Mouse (Mus musculus): ENCODE results near the gene Rcor1. TPM values are rescaled to one million over a fixed set of nuclear protein-coding genes. Genes with fewer than 3 reads are reported as not detected.
A peak's percentile ranks its signal among the peaks of the same experiment; 100 is the strongest.

Gene Rcor1
- polyA plus RNA-seq, 1 experiment from 2014 or later = 10.4 TPM

DNA sequence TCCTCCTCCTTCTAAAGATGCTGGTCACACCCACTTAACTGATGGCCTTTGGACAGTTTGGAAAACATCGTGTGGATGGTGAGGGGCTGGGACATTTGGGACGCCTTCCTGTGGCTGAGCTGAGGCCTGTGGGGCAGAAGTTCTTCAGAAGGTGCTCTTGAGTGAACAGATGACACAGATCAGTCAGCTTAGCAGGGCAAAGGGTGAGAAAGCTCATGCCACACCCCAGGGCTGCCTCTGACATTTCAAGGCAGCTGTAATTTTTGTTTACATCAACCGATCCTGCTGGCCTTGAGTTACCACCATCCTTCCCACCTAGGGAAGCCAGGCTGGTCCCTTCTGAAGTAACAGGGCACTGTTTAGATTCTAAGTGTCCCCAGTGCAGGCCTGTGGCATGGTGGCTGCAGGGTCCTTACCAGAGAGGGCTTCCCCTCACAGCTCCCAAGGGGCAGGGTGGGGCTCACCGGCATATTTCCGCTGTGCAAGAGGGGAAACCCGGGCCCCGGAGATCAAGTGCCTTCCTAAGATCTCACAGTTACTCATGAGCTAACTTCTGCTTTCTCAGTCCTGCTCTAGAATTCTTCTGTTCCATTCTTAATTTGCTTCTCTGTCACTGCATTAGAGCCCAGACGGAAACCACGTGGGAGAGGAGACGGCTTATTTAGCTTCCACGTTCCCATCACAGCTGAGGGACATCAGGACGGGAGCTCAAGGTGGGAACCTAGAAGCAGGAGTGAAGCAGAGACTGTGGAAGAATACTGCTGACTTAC lies 120.7 kb downstream of the Rcor1 start:
- no peak for DNase-seq (ENCODE audit: low spot score, missing footprints)
- Histone ChIP-seq H3K27me3 (ENCODE audit: control insufficient read depth, insufficient read depth, low read length) (no peaks in the 10 kb centered on the region), H3K36me3 (ENCODE audit: control insufficient read depth, insufficient read depth, low read length) (no peaks in the 10 kb centered on the region), H3K4me1 (ENCODE audit: control insufficient read depth, insufficient read depth, low read length) (peaks cover 18% of the 10 kb centered on the region), H3K9me3 (ENCODE audit: control insufficient read depth, low read length) (no peaks in the 10 kb centered on the region), H3K9ac (ENCODE audit: low read length) (no peak overlapping the region), H3K27ac (ENCODE audit: low read depth, low read length) (no peak overlapping the region), H3K4me3 (ENCODE audit: low read depth, low read length) (no peak overlapping the region), H3K4me2 (no peak overlapping the region)
- WGBS = 77% methylated on average over 12 of the region's 12 CpGs
- no peak for ATAC-seq (ENCODE audit: low FRiP score)

DNA sequence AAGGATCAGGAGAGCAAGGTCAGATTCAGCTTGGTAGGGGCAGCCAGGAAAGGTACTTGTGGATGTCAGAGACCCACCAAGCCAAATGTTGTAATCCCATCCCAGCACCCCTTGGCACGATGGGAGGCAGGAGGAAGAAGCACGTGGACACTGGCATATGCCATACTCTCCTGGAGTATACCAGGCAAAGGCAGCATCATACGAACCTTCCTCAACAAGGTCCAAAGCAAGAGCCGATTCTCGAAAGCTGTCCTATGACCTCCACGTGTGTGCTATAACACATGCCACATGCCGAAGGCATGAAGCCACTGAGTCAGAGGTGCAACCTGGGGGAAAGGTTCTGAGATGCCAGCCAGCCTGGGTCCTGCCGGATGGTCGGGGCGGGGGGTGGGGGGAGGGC lies 121.7 kb downstream of the Rcor1 start:
- no peaks in the 10 kb centered on the region for H3K27me3 ChIP-seq (ENCODE audit: control insufficient read depth, insufficient read depth, low read length)
- no peaks in the 10 kb centered on the region for H3K36me3 ChIP-seq (ENCODE audit: control insufficient read depth, insufficient read depth, low read length)
- H3K27ac ChIP-seq (ENCODE audit: low read depth, low read length) = no peak overlapping the region
- no peak overlapping the region for H3K4me2 ChIP-seq
- DNase-seq (ENCODE audit: low spot score, missing footprints) (no peak), ATAC-seq (ENCODE audit: low FRiP score) (no peak)
- no peaks in the 10 kb centered on the region for H3K9me3 ChIP-seq (ENCODE audit: control insufficient read depth, low read length)
- H3K4me3 ChIP-seq (ENCODE audit: low read depth, low read length) = no peak overlapping the region
- peaks cover 24% of the 10 kb centered on the region for H3K4me1 ChIP-seq (ENCODE audit: control insufficient read depth, insufficient read depth, low read length)
- no peak overlapping the region for H3K9ac ChIP-seq (ENCODE audit: low read length)
- WGBS = 93% methylated on average over 10 of the region's 10 CpGs

DNA sequence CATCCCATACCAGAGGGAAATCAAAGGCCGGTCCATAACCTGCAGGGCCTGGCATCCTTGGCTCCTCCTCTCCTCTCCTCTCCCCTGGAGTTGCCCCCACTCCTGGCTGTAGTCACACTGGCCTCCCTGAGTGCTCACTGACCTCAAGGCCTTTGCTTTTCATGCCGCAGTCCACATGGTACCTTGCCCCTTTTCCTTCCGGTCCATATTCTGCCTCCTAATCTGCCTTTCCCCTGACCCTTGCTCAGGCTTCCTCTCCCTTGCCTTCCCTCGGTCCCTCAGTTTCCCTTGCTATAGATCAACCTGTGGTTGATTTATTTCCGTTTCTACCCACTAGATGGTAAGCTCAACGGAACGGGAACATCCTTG lies 122.8 kb downstream of the Rcor1 start:
- Histone ChIP-seq H3K4me2 (peak overlapping the region; percentile 38), H3K36me3 (ENCODE audit: control insufficient read depth, insufficient read depth, low read length) (no peaks in the 10 kb centered on the region), H3K4me3 (ENCODE audit: low read depth, low read length) (no peak overlapping the region), H3K4me1 (ENCODE audit: control insufficient read depth, insufficient read depth, low read length) (peaks cover 25% of the 10 kb centered on the region), H3K27me3 (ENCODE audit: control insufficient read depth, insufficient read depth, low read length) (no peaks in the 10 kb centered on the region), H3K9ac (ENCODE audit: low read length) (peak overlapping the region; percentile 45), H3K9me3 (ENCODE audit: control insufficient read depth, low read length) (no peaks in the 10 kb centered on the region), H3K27ac (ENCODE audit: low read depth, low read length) (peak overlapping the region; percentile 63)
- no peak for ATAC-seq (ENCODE audit: low FRiP score)
- no peak for DNase-seq (ENCODE audit: low spot score, missing footprints)
- 38% methylated on average over 7 of the region's 7 CpGs for WGBS

DNA sequence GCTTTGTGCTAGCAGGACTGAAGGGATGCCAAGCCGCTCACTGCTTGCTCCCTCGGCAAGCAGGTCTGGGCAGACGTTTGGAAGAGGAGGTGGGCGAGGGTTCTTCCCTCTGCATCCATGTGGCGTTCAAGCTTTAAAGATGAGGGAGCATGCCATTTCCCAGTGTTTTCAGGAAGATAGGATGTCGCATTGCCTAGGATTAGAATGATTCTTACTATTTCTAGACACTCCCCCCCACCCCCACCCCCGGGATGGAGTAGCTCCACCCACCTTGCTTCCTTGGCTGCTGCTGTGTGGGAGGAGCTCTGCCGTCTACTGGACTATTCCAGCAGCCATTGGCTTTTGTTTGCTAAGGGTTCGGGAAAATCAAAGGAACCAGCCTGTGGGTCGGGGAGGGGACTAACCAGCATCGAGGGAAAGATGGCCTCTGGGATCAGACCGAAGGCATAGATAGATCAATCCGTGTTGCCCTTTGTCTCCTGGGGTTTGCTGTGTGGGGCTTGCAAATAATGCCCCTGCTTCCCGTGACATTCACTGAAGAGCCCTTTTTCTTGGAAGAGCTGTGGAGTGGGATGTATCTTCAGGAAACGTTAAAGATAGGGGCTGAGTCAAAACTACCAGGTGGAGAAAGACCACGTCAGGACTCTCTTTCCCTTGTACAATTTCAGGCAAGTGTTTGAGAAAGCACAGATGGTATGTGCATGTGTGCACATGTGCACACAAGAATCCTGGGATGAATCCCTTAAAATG lies 123.3 kb downstream of the Rcor1 start:
- Histone ChIP-seq H3K9me3 (ENCODE audit: control insufficient read depth, low read length) (no peaks in the 10 kb centered on the region), H3K27me3 (ENCODE audit: control insufficient read depth, insufficient read depth, low read length) (no peaks in the 10 kb centered on the region), H3K4me2 (peak overlapping the region; percentile 38), H3K9ac (ENCODE audit: low read length) (peak overlapping the region; percentile 58), H3K4me3 (ENCODE audit: low read depth, low read length) (peak overlapping the region; percentile 8; the same call in 1 of the 2 replicates), H3K4me1 (ENCODE audit: control insufficient read depth, insufficient read depth, low read length) (peaks cover 25% of the 10 kb centered on the region), H3K36me3 (ENCODE audit: control insufficient read depth, insufficient read depth, low read length) (no peaks in the 10 kb centered on the region), H3K27ac (ENCODE audit: low read depth, low read length) (peak overlapping the region; percentile 63)
- DNase-seq (ENCODE audit: low spot score, missing footprints) (peak; percentile 94), ATAC-seq (ENCODE audit: low FRiP score) (peak; percentile 20; the same call in 1 of the 2 replicates)
- 11% methylated on average over 16 of the region's 16 CpGs for WGBS

DNA sequence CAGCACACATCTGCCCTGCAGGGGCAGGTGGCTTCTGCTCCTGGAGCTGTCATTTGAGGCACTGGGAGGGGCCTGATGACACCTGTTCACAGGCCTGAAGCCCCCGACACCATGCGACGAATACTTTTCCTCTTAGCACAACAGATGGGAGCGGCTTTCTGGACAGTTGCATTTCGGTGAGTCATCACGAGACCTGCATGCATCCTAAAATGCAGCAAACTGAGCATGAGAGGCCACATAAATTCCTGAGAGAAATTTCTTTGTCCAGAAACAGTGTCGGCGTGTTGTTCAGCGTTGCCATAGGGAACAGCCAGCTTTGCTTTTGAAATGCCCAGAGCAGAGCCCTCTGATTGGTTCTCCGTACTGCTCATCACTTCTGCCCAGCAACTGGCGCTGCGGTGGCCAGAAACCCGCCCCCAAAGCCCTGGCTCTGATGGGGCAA lies 125.2 kb downstream of the Rcor1 start:
- ATAC-seq (ENCODE audit: low FRiP score) (peak; percentile 88), DNase-seq (ENCODE audit: low spot score, missing footprints) (peak; percentile 98)
- Histone ChIP-seq H3K27me3 (ENCODE audit: control insufficient read depth, insufficient read depth, low read length) (no peaks in the 10 kb centered on the region), H3K4me2 (peak overlapping the region; percentile 39), H3K27ac (ENCODE audit: low read depth, low read length) (peak overlapping the region; percentile 75), H3K9me3 (ENCODE audit: control insufficient read depth, low read length) (no peaks in the 10 kb centered on the region), H3K4me1 (ENCODE audit: control insufficient read depth, insufficient read depth, low read length) (peaks cover 35% of the 10 kb centered on the region), H3K36me3 (ENCODE audit: control insufficient read depth, insufficient read depth, low read length) (no peaks in the 10 kb centered on the region), H3K9ac (ENCODE audit: low read length) (peak overlapping the region; percentile 39), H3K4me3 (ENCODE audit: low read depth, low read length) (peak overlapping the region; percentile 5; the same call in 1 of the 2 replicates)
- 4% methylated on average over 13 of the region's 13 CpGs for WGBS

DNA sequence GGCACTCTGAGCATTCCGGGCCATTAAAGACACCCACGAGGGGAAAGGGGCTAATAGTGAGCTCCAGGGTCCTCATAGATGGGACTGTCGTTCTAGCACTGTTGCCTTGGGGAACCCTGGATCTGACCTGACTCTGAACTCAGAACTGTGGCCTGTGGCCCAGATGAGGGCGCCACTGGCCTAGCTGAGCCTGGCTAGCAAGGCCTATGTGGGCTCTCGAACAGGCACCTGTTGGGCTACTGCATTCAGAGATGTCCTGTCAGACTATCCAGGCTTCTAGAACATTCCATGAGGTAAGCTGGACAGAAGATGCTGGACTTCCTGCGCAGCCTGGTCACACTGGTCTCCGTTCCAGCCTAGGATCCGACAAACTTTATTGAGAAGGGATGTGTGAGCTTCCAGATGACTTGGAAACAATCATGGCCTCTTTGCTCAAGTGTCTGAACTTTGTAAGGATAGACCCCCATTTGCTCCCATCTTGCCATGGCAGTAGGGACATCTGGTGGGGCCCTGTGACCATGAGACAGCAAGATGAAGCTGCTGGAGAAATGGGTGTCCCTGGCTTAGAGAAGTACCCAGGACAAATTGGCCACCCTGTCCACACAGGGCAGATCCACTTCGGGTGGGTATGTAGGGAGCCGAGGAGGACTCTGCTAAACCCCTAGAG lies 126.1 kb downstream of the Rcor1 start:
- peak overlapping the region; percentile 76 for H3K27ac ChIP-seq (ENCODE audit: low read depth, low read length)
- H3K4me1 ChIP-seq (ENCODE audit: control insufficient read depth, insufficient read depth, low read length) = peaks cover 35% of the 10 kb centered on the region
- no peaks in the 10 kb centered on the region for H3K27me3 ChIP-seq (ENCODE audit: control insufficient read depth, insufficient read depth, low read length)
- ATAC-seq (ENCODE audit: low FRiP score) (peak; percentile 20), DNase-seq (ENCODE audit: low spot score, missing footprints) (peak; percentile 93)
- peak overlapping the region; percentile 83; the same call in 1 of the 2 replicates for H3K4me3 ChIP-seq (ENCODE audit: low read depth, low read length)
- H3K36me3 ChIP-seq (ENCODE audit: control insufficient read depth, insufficient read depth, low read length) = no peaks in the 10 kb centered on the region
- WGBS = 69% methylated on average over 10 of the region's 10 CpGs
- H3K4me2 ChIP-seq = 0 out of 2 replicates have a peak overlapping the region, but pooled peaks have one; percentile 39
- no peaks in the 10 kb centered on the region for H3K9me3 ChIP-seq (ENCODE audit: control insufficient read depth, low read length)
- peak overlapping the region; percentile 89; the same call in 1 of the 2 replicates for H3K9ac ChIP-seq (ENCODE audit: low read length)

Other genes with a start within 250 kb of the Rcor1 start
- gene Mok, start 198.4 kb upstream of the Rcor1 start, polyA plus RNA-seq (2014; fragmentation: Nextera tagmentation; extraction: Ambion mirVana) = 11.1 and 11.8 TPM in 2 replicates
- 1.4 and 1.8 TPM in 2 replicates for gene Zfp839, start 189.1 kb upstream of the Rcor1 start, polyA plus RNA-seq (2014; fragmentation: Nextera tagmentation; extraction: Ambion mirVana)
- 77.4 and 83.2 TPM in 2 replicates for gene Cinp, start 150.2 kb upstream of the Rcor1 start, polyA plus RNA-seq (2014; fragmentation: Nextera tagmentation; extraction: Ambion mirVana)
- 4.1 and 4.2 TPM in 2 replicates for gene Tecpr2, start 150.1 kb upstream of the Rcor1 start, polyA plus RNA-seq (2014; fragmentation: Nextera tagmentation; extraction: Ambion mirVana)
- 9.9 and 11.8 TPM in 2 replicates for gene Ankrd9, start 60.3 kb upstream of the Rcor1 start, polyA plus RNA-seq (2014; fragmentation: Nextera tagmentation; extraction: Ambion mirVana)
- gene Traf3, start 127.0 kb downstream of the Rcor1 start, polyA plus RNA-seq (2014; fragmentation: Nextera tagmentation; extraction: Ambion mirVana) = 11.6 and 14.0 TPM in 2 replicates
- gene 4930595D18Rik, start 145.1 kb downstream of the Rcor1 start, polyA plus RNA-seq (2014; fragmentation: Nextera tagmentation; extraction: Ambion mirVana) = not detected in 2 replicates
- gene Amn, start 231.7 kb downstream of the Rcor1 start, polyA plus RNA-seq (2014; fragmentation: Nextera tagmentation; extraction: Ambion mirVana) = 0.22 TPM in 1 of 2 replicates, not detected in the other